Mouse (Mus musculus): ENCODE results near the gene G3bp1.
A peak's percentile ranks its signal among the peaks of the same experiment; 100 is the strongest.

The G3bp1 gene

GRCm38 (mm10) chr11:55465177-55465576 lies 4.3 kb upstream of the G3bp1 start:
- DNase-seq, result no peak

GRCm38 (mm10) chr11:55468012-55468411 lies 1.5 kb upstream of the G3bp1 start:
- DNase-seq, result no peak

- peak in 1 of 2 experiments; percentile 62 for DNase-seq
Observed at GRCm38 (mm10) chr11:55468611-55469047, 856 bp upstream of the G3bp1 start.

- DNase-seq, result peak in 1 of 2 experiments; percentile 62
Observed at GRCm38 (mm10) chr11:55469923-55470691, 622 bp downstream of the G3bp1 start.

- DNase-seq, result peak in 1 of 2 experiments; percentile 10
Observed at GRCm38 (mm10) chr11:55470761-55471160, 1.3 kb downstream of the G3bp1 start.

- no peak for DNase-seq
Observed at GRCm38 (mm10) chr11:55471467-55471866, 2.0 kb downstream of the G3bp1 start.

GRCm38 (mm10) chr11:55473219-55473618 lies 3.7 kb downstream of the G3bp1 start:
- DNase-seq, result no peak

GRCm38 (mm10) chr11:55485443-55485842 lies 16.0 kb downstream of the G3bp1 start:
- no peak for DNase-seq

- DNase-seq, result no peak
Observed at GRCm38 (mm10) chr11:55496158-55496557, 26.7 kb downstream of the G3bp1 start.

- peak; percentile 51 to 57 for DNase-seq
Observed at GRCm38 (mm10) chr11:55497885-55498284, 28.4 kb downstream of the G3bp1 start.

- DNase-seq, result no peak
Observed at GRCm38 (mm10) chr11:55501955-55502531, 32.6 kb downstream of the G3bp1 start.

GRCm38 (mm10) chr11:55502886-55503285 lies 33.4 kb downstream of the G3bp1 start:
- DNase-seq, result no peak

GRCm38 (mm10) chr11:55505485-55505884 lies 36.0 kb downstream of the G3bp1 start:
- no peak for DNase-seq

- DNase-seq, result peak in 1 of 2 experiments; percentile 54
Observed at GRCm38 (mm10) chr11:55511374-55511773, 41.9 kb downstream of the G3bp1 start.

GRCm38 (mm10) chr11:55517666-55518065 lies 48.2 kb downstream of the G3bp1 start:
- DNase-seq, result no peak

GRCm38 (mm10) chr11:55518806-55519674 lies 49.6 kb downstream of the G3bp1 start:
- peak; percentile 87 to 89 for DNase-seq

- DNase-seq, result no peak
Observed at GRCm38 (mm10) chr11:55530741-55531140, 61.3 kb downstream of the G3bp1 start.

GRCm38 (mm10) chr11:55533378-55533777 lies 63.9 kb downstream of the G3bp1 start:
- peak; percentile 92 to 93 for DNase-seq

- DNase-seq, result no peak
Observed at GRCm38 (mm10) chr11:55534766-55535165, 65.3 kb downstream of the G3bp1 start.

- no peak for DNase-seq
Observed at GRCm38 (mm10) chr11:55542128-55542527, 72.6 kb downstream of the G3bp1 start.

GRCm38 (mm10) chr11:55542671-55543070 lies 73.2 kb downstream of the G3bp1 start:
- DNase-seq, result no peak

- no peak for DNase-seq
Observed at GRCm38 (mm10) chr11:55545690-55546089, 76.2 kb downstream of the G3bp1 start.
